Mouse (Mus musculus) embryo, embryonic 10.5 days (tissue): ENCODE data around the gene Ucn3.

ENCODE experiments used
- DNase-seq: peaks from one replicate; pipeline ENCODE4 v3.0.0-alpha.2; 2015; ENCODE audit warnings: low spot score

Gene Ucn3

GRCm38 (mm10) chr13:3892601-3893000 is 52.5 kb downstream of the Ucn3 start:
- DNase-seq, result peak; percentile 44

- DNase-seq, result peak; percentile 22
Observed at GRCm38 (mm10) chr13:3891479-3892087, 53.6 kb downstream of the Ucn3 start.
